Mouse (Mus musculus) brain, embryonic 18.5 days (tissue): Measurements from ENCODE around the gene Pglyrp3.
"Not testable (repeated sequence)": the region's sequence is repeated elsewhere in the genome, so short reads cannot be mapped to it uniquely, and the experiment has no call there.

Source experiments
- DNase-seq: peaks from one replicate; pipeline ENCODE4 v3.0.0-alpha.2; 2012; ENCODE audit warnings: low read depth, low spot score

Gene Pglyrp3

DNA sequence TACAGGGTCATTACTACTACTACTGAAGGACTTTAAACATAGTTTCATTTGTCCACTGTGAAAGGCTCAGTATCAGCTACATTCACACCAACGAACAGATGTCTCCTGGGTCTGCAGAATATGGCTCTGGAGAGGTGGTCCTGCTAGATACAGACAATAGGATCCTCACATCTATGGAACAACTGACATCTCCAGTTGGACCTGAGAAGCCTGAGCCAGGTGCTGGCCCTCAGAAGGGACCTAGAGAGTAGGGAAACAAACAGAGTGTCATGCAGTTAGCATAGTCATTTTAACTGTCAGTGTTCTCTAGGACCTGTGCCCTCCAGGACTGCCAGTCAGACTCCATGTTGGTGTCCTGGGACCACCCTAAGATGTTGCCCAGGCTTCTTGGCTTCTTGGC lies at the start of gene Pglyrp3:
Gene Pglyrp3 (plus strand): TSS at position 301 of the 400 bp plus-strand sequence.
- DNase-seq = no peak

DNA sequence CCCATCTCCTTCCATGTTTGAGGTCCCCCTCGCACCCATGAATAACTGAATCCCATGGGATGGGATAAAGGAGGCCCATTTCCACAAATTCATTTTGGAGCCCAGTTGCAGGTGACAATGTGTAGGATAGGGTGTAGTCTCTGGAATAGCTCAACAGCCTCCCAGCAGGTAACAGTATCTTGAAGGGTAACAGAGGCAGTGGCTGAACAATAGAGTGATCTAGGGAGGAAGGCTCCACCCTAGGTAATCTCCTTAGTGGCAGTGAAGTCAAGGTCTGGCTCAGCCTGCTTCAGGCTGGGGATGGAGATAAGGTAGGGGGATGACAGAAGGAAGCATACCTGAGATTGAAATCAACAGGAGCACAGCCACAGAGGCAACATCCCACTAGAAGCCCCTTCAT lies 3.4 kb upstream of the Pglyrp3 start:
- no peak for DNase-seq

DNA sequence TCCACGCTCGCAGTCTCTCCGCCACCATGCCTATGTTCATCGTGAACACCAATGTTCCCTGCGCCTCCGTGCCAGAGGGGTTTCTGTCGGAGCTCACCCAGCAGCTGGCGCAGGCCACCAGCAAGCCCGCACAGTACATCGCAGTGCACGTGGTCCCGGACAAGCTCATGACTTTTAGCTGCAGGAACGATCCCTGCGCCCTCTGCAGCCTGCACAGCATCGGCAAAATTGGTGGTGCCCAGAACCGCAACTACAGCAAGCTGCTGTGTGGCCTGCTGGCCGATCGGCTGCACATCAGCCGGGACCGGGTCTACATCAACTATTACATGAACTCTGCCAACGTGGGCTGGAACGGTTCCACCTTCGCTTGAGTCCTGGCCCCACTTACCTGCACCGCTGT lies 10.2 kb downstream of the Pglyrp3 start:
- not testable (repeated sequence) for DNase-seq

DNA sequence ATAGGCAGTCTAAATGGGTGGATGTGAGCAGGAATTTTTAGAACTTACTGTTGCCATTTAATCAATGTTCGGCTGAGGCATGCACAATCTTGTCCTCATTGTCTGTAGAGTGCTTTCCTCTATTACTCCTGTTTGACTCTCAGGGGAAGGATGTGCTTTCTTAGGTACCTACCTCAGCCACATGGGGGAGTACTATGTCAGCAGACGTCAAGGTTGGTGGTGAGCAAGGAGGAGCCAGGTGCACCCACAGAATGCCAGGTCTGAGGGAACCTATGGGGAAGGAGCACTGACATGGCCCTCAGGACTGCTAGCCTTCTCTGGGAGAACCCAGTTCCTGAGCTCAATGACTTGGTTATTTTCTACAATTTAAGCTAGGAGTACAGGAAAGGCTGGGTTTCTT lies 18.8 kb downstream of the Pglyrp3 start:
- no peak for DNase-seq

DNA sequence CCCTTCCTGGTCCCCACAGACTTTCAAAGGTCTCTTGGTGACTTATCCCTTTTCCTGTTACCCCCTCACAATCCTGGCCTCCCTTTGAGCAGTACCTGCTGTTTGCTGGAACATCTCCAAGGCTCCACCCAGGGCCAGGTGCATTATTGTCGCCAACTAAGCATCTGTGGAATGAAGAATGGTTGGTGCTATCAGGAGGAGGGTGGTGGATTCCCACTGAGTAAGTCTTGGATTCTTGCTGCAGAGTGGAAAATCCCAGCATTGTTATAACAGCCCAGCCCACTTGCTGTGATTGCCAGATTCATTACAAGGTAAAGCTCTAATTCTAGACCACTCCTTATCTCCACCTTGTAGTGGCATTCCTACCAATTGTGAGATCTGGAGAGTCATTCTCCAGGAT lies 19.5 kb downstream of the Pglyrp3 start:
- DNase-seq = no peak

DNA sequence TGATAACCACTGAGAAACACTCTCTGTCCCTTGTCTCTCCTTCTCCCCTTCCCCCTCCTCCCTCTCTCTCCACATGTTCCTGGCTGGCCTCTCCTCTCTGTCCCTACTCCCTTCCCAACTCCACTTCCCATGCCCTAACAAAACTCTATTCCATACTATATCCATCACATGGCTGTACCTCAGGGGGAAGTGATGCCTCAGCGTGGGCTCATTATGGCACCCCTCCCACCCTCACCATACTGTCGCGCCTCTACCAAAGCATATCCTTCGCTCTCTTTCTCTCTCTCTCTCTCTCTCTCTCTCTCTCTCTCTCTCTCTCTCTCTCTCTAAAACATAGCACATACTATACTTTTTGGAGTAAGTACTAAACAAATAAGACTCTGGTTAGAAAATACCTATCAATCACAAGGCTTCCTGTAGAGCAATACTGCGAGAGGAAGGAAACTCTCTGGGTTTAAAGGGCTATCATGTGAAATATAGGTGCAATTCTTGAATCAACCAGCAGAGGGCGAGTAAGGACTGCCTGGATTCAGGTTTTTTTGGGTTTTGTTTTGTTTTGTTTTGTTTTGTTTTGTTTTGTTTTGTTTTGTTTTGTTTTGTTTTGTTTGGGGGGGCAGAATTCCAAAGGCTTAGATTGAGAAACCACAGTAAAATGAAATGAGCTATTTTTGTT lies 36.1 kb downstream of the Pglyrp3 start:
- DNase-seq = no peak

DNA sequence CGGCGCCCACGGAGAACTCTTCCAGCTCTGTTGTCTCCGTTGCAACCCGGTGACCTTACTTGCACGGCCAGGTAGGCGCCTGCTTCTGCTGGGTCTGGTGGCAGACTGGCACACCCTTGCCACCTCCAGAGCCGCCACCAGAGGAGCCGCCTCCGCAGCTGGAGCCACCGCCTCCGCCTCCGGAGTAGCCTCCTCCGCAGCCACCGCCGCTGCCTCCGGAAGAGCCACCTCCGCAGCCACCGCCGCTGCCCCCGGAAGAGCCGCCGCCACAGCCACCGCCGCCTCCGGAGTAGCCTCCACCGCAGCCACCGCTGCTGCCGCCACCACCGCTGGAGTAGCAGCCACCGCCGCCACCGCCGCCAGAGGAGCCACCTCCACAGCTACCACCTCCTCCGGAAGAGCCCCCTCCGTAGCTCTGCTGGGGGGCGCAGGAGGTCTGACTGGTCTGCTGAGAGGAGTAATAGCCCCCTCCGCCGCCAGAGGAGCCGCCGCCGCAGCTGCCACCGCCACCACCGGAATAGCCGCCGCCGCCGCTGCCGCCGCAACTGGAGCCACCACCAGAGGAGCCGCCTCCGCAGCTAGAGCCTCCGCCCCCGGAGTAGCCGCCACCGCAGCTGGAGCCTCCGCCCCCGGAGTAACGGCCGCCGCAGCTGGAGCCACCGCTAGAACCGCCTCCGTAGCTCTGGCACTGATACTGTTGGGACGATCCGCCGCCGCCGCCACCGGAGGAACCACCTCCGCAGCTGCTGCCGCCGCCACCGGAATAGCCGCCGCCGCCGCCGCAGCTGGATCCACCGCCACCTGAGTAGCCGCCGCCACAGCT lies 66.3 kb downstream of the Pglyrp3 start:
- no peak for DNase-seq
